Mouse (Mus musculus) liver, adult 2 months (tissue): ENCODE results near the gene Selenom.

Experiments
- CTCF ChIP-seq: fragments of 200-500 bp; IDR thresholded peaks from 2 replicates; pipeline ENCODE4 v1.5.1; 2011; ENCODE audit warnings: low read depth, low read length, control low read depth
- POLR2A ChIP-seq: fragments of 200-500 bp; IDR thresholded peaks from 2 replicates; pipeline ENCODE4 v1.6.1; 2011; ENCODE audit warnings: low read length, control low read depth; ENCODE audit not compliant: insufficient read depth; ENCODE audit errors: extremely low read depth

DNA sequence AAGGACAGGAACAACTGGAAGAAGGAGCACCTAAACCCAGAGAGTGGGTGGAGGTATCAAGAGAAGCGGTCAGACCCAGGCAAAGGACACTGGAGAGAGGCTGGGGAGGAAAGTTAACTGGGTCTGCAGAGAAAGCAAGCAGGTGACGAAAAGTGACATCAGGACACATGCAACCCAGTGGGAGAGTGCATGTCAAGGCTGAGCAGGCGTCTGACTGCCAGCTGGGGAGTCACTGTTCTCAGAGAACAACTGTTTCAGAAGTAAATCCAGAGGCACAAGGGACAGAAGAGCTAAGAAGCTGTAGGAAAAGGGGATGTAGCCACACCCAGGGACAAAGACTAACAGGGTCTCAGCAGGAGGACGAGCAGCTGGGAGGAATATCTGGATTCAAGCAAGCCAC is 11.1 kb downstream of the Selenom start:
- TF ChIP-seq CTCF, result no peak
- no peak for TF ChIP-seq POLR2A
